Mouse (Mus musculus) forebrain, embryonic 11.5 days (tissue): ENCODE results near the gene Kcne1. TPM values are rescaled to one million over a fixed set of nuclear protein-coding genes. Genes with fewer than 3 reads are reported as not detected.

ENCODE experiments used
- ATAC-seq: fragments of 200-750 bp; cut with Nextera tagmentation; replicated peaks from 2 replicates; pipeline ENCODE4 v1.8.0; 2017; ENCODE audit warnings: moderate TSS enrichment; ENCODE audit not compliant: low FRiP score
- DNase-seq: peaks from one replicate; pipeline ENCODE4 v3.0.0-alpha.2; 2017; ENCODE audit warnings: low spot score
- H3K27ac ChIP-seq: fragments of 300-500 bp; sonication (generic); 2 replicates; pipeline ENCODE4 v1.5.1; 2014; ENCODE audit warnings: low read depth, low read length
- H3K27me3 ChIP-seq: fragments of 300-500 bp; sonication (generic); 2 replicates; pipeline ENCODE4 v1.6.1; 2014; ENCODE audit warnings: mild to moderate bottlenecking, low read length, mixed read lengths; ENCODE audit not compliant: control insufficient read depth, insufficient read depth
- H3K36me3 ChIP-seq: fragments of 300-500 bp; sonication (generic); 2 replicates; pipeline ENCODE4 v1.6.1; 2014; ENCODE audit warnings: mild to moderate bottlenecking, low read length, moderate library complexity, mixed read lengths; ENCODE audit not compliant: control insufficient read depth, insufficient read depth
- H3K4me1 ChIP-seq: fragments of 300-500 bp; sonication (generic); replicated peaks from 2 replicates; pipeline ENCODE4 v1.6.1; 2014; ENCODE audit warnings: low read length, mixed read lengths; ENCODE audit not compliant: control insufficient read depth, insufficient read depth
- H3K4me2 ChIP-seq: fragments of 300-500 bp; sonication (generic); 2 replicates; pipeline ENCODE4 v1.6.1; 2014; ENCODE audit warnings: low read depth, mild to moderate bottlenecking, low read length, moderate library complexity, mixed read lengths; ENCODE audit not compliant: severe bottlenecking
- H3K4me3 ChIP-seq: fragments of 300-500 bp; sonication (generic); 2 replicates; pipeline ENCODE4 v1.5.1; 2014; ENCODE audit warnings: low read depth, low read length
- H3K9ac ChIP-seq: fragments of 300-500 bp; sonication (generic); 2 replicates; pipeline ENCODE4 v1.6.1; 2014; ENCODE audit warnings: low read length
- H3K9me3 ChIP-seq: fragments of 300-500 bp; sonication (generic); 2 replicates; pipeline ENCODE4 v1.6.1; 2016; ENCODE audit warnings: low read length, mixed read lengths; ENCODE audit not compliant: control insufficient read depth
- WGBS: fragments of 180-500 bp; shearing (Covaris S2); extraction: QIAGEN DNeasy Blood & Tissue Kit; methylation state at CpG from one replicate; pipeline ENCODE4 v1.1.7; 2014; 5-methylcytosine and 5-hydroxymethylcytosine counted together
- polyA plus RNA-seq: library from polyadenylated mRNA; unstranded; fragments of >200 nt; fragmentation: Nextera tagmentation; extraction: Ambion mirVana; gene quantifications from 2 replicates; pipeline ENCODE4 v1.2.1, GENCODE M21; 2014

Kcne1 gene
- polyA plus RNA-seq, 1 experiment from 2014 or later: 0.29 TPM

DNA sequence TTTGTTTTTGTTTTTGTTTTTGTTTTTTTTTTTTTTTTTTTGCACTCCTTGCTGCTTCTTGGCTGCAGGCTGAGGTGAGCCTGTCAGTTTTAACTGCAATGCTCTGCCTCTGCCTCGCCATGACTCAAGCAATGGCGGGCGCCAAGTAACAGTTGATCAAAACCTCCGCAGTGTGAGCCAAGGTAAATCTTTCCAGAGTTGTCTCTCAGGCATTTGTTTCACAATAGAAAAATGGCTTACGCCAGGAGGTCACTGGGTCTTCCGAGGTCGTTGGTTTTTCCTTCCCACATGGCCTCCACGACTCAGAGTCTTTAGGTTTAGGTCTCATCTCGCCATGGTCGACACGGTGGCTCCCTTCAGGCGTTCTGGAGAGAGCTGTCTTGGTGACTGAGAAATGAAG is 6.0 kb downstream of the Kcne1 start:
- WGBS: 86% methylated on average over 12 of the region's 12 CpGs
- H3K36me3 ChIP-seq: no peaks in the 10 kb centered on the region
- H3K27ac ChIP-seq: no peak overlapping the region
- no peak overlapping the region for H3K4me2 ChIP-seq
- H3K9me3 ChIP-seq: no peaks in the 10 kb centered on the region
- no peak for ATAC-seq
- H3K9ac ChIP-seq: no peak overlapping the region
- H3K27me3 ChIP-seq: no peaks in the 10 kb centered on the region
- no peak for DNase-seq
- H3K4me1 ChIP-seq: 0 out of 2 replicates have a peak, but pooled peaks cover 4% of the 10 kb centered on the region
- no peak overlapping the region for H3K4me3 ChIP-seq

DNA sequence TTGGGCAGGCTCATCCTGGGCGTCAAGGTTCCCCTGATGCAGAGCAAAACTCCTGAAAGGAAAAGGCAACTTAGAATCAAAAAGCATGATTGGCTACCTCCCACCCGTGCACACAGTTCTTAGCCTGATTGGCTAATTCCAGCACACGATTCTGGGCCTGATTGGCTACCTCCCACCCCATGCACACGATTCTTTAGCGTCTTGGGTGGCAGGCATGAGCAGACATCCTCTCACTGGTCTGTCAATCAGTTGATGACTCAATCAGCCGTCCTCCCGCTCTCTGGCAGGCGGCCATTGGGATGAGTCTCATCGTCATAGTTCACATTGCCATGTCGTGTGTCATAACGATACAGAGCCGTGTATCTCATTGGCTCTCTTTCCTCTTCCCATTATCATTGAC is 10.3 kb downstream of the Kcne1 start:
- Histone ChIP-seq H3K27ac (no peak overlapping the region), H3K27me3 (no peaks in the 10 kb centered on the region), H3K4me2 (no peak overlapping the region), H3K9ac (no peak overlapping the region), H3K9me3 (no peaks in the 10 kb centered on the region), H3K4me3 (no peak overlapping the region), H3K36me3 (no peaks in the 10 kb centered on the region), H3K4me1 (peaks cover 4% of the 10 kb centered on the region; the same call in 1 of the 2 replicates)
- ATAC-seq (no peak), DNase-seq (no peak)
- 88% methylated on average over 12 of the region's 12 CpGs for WGBS

DNA sequence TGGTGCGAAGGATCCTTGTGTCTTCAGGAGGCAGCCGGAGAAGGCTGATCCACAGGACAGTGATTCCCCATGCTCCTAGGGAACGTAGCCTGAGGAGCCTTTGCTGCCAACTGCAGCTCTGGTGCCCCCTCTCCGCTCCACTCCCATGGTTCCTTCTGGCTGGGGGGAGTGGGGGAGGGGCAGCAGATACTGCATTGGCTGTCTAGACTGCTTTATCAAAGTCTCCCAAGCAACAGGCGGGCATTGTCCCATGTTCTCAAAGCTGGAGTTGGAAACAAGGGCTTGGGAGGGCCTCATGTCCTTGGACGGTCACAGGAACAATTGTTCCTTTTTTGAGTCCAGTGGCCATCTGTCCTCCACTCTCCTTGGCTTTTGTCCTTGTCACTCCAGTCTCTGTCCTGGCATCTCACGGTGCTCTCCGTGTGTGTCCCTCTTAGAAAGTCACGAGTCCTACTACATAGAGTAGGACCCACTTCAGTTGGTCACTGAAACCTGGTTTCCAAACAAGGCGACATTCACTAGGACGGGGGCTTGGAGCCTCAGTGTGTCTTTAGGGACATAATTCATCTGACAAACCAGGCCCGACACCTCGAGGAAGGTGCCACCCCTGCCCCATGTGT is 12.9 kb downstream of the Kcne1 start:
- 67% methylated on average over 13 of the region's 13 CpGs for WGBS
- ATAC-seq: peak; percentile 24; the same call in 1 of the 2 replicates
- Histone ChIP-seq H3K27me3 (no peaks in the 10 kb centered on the region), H3K9me3 (no peaks in the 10 kb centered on the region), H3K4me1 (peaks cover 4% of the 10 kb centered on the region; the same call in 1 of the 2 replicates), H3K27ac (no peak overlapping the region), H3K9ac (no peak overlapping the region), H3K4me3 (no peak overlapping the region), H3K36me3 (no peaks in the 10 kb centered on the region), H3K4me2 (no peak overlapping the region)
- no peak for DNase-seq

DNA sequence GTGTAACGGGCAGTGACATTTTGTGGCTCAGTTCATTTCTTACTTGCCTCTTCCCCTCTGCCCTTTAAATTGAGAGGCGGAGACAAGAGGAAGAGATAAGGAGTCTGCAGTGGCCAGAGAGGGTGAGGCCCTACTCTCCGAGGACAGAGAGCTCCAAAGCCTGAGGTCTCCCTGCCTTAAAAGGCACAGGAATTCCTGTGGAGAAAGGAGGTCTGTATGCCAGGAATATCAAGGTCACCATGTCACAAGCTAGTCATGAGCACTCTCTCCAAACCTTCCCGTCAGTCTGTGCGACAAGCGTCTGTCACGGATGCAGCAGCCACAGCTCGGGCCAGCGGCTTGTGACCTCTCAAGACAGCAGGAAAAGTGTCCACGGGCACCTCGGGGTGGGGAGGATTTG is 14.1 kb downstream of the Kcne1 start:
- no peak for DNase-seq
- Histone ChIP-seq H3K27ac (no peak overlapping the region), H3K36me3 (no peaks in the 10 kb centered on the region), H3K4me2 (no peak overlapping the region), H3K9me3 (no peaks in the 10 kb centered on the region), H3K9ac (no peak overlapping the region), H3K4me3 (no peak overlapping the region), H3K27me3 (no peaks in the 10 kb centered on the region), H3K4me1 (peaks cover 11% of the 10 kb centered on the region; the same call in 1 of the 2 replicates)
- ATAC-seq: no peak
- WGBS: 76% methylated on average over 11 of the region's 11 CpGs

DNA sequence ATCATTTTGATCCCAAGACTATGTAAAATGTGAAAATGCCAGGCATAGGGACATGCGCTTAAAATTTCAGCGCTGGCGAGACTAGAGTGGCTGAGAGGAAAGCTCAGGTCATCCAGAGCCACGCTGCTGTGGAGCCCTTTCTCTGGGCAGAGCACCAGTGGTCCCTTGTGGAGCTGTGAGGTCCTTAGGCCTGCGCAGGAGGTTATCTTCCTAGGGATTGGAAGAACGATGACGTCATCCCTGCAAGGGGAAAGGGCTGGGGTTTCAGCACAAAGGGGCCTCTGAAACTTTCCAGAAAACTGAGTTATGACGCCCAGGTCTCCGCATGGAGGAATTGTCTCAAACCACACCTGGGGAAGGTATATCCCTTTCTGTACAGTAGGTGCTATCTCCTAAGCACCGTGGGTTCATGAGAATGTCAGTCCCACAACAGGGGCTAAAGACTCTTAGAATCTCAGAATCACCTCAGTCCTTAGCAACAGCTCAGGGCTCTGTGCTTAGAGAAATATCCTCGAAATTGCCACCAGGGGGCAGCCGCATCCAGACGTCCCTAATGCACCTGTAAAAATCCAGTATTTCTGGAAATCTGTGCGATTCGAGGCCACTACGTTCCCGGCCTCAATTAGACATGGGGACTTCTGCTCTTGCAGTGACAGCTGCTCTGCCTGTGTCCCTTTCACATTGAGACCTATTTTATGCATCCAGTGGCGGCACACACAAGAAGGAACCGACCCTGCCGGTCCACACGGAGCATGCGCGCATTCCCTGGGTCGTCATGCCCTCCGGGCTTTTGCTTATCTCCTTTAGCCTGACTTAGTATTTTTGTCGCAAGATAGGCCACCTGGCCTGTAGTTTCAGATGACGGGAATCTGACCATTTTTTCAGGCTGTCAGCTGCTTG is 18.4 kb downstream of the Kcne1 start:
- H3K36me3 ChIP-seq: no peaks in the 10 kb centered on the region
- no peaks in the 10 kb centered on the region for H3K9me3 ChIP-seq
- peak; percentile 71 for ATAC-seq
- peaks cover 6% of the 10 kb centered on the region; the same call in 1 of the 2 replicates for H3K4me1 ChIP-seq
- no peak overlapping the region for H3K27ac ChIP-seq
- peak overlapping the region; percentile 23; the same call in 1 of the 2 replicates for H3K9ac ChIP-seq
- H3K4me3 ChIP-seq: peak overlapping the region; percentile 14; the same call in 1 of the 2 replicates
- WGBS: 30% methylated on average over 27 of the region's 27 CpGs
- peak; percentile 86 for DNase-seq
- peak overlapping the region; percentile 45 for H3K4me2 ChIP-seq
- no peaks in the 10 kb centered on the region for H3K27me3 ChIP-seq

DNA sequence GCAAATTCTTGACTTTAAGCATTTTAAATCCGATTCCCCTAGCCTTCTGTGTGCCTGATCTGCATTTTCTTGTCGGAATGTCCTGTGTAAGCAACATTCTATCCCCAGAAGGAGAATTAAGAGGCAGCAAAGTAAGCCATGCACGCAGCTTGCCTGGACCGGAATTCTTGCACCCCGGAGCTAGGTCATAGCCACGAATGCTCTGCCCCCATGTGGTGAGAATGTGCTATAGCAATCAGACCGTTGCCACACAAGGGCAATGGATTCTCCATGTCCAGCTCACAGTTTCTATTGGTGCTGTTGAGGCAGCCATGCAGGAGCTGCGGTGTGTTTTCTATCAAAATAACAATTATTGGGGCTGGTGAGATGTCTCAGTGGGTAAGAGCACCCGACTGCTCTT is 23.0 kb downstream of the Kcne1 start:
- H3K36me3 ChIP-seq: no peaks in the 10 kb centered on the region
- H3K4me3 ChIP-seq: no peak overlapping the region
- no peaks in the 10 kb centered on the region for H3K27me3 ChIP-seq
- DNase-seq (peak; percentile 87), ATAC-seq (peak; percentile 53; the same call in 1 of the 2 replicates)
- WGBS: 6% methylated on average over 9 of the region's 9 CpGs
- no peaks in the 10 kb centered on the region for H3K9me3 ChIP-seq
- H3K27ac ChIP-seq: no peak overlapping the region
- peaks cover 6% of the 10 kb centered on the region; the same call in 1 of the 2 replicates for H3K4me1 ChIP-seq
- H3K9ac ChIP-seq: no peak overlapping the region
- no peak overlapping the region for H3K4me2 ChIP-seq

DNA sequence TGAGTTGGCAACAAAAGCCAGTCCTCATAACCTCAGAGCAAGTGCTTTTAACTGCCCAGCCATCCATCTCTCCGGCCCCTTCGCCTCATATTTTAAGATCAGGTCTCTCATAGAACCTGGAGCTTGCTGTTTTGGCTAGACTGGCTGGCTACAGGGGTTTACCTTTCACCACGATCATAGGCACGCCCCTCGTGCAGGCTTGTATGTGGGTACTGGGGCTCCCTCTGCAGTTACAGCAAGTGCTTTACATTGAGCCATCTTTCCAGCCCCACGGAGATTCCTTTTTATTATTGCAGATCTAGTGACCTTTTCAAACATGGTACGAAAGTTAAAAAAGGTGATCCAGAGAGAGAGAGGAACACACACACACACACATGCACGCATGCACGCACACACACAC is 24.7 kb downstream of the Kcne1 start:
- no peak overlapping the region for H3K27ac ChIP-seq
- no peaks in the 10 kb centered on the region for H3K36me3 ChIP-seq
- no peak for ATAC-seq

DNA sequence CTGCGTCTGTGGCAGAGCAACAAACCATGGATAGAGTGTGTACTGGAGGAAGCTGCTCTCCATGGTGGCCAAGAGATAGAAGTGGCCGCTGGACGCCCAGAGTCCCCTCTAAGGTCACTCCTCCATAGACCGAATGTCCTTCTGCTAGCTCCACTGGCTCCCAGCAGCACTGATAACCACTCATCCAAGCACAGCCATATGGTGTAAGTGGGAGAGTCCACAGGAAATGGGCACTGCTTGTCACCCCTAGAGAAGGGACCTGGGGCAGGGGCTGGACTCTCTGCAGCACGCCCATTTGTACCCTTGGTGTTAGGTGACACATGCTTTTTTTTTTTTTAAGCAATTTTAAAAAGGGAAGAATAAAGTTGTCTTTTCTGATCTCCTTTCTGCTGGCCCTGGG is 28.3 kb downstream of the Kcne1 start:
- Histone ChIP-seq H3K9ac (no peak overlapping the region), H3K4me3 (no peak overlapping the region), H3K4me1 (no peaks in the 10 kb centered on the region), H3K4me2 (no peak overlapping the region), H3K36me3 (no peaks in the 10 kb centered on the region), H3K27ac (no peak overlapping the region), H3K27me3 (no peaks in the 10 kb centered on the region; the same call in none of the 2 replicates), H3K9me3 (no peaks in the 10 kb centered on the region)
- WGBS: 87% methylated on average over 5 of the region's 5 CpGs
- ATAC-seq (no peak), DNase-seq (no peak)

More for the DNA sequence above, 24.7 kb downstream of the Kcne1 start:
- no peaks in the 10 kb centered on the region for H3K9me3 ChIP-seq
- no peak overlapping the region for H3K9ac ChIP-seq
- no peaks in the 10 kb centered on the region for H3K27me3 ChIP-seq
- DNase-seq: no peak
- no peak overlapping the region for H3K4me3 ChIP-seq
- WGBS: 59% methylated on average over 9 of the region's 9 CpGs
- no peak overlapping the region for H3K4me2 ChIP-seq
- no peaks in the 10 kb centered on the region for H3K4me1 ChIP-seq
